Mouse (Mus musculus): ENCODE measurements around the gene Cct2. TPM values are rescaled to one million over a fixed set of nuclear protein-coding genes. Genes with fewer than 3 reads are reported as not detected.

Cct2 gene
- total RNA-seq, 2 experiments from 2014 or later = 174 to 178 TPM

- DNase-seq (ENCODE audit: low spot score in 2 of 2) = no peak
These were observed 58.9 kb downstream of the Cct2 start for GRCm38 (mm10) chr10:117004695-117005094.

Other genes starting within 250 kb of the Cct2 start
- gene Myrfl, start 166.9 kb downstream of the Cct2 start, total RNA-seq (2021) = under 1 TPM in 1 of 2 experiments, not detected in 1; 0.15 TPM
- gene Rab3ip, start 113.0 kb downstream of the Cct2 start, total RNA-seq (2021) = 10 to 100 TPM; 64.3 to 70.9 TPM
- gene Gm10271, start 91.2 kb downstream of the Cct2 start, total RNA-seq (2021) = not detected
- 1 to 10 TPM; 1.6 to 2.0 TPM for gene Best3, start 77.5 kb downstream of the Cct2 start, total RNA-seq (2021)
- gene Lrrc10, start 18.5 kb downstream of the Cct2 start, total RNA-seq (2021) = not detected
- gene Frs2, start 84.7 kb upstream of the Cct2 start, total RNA-seq (2021) = 10 to 100 TPM; 38.3 to 43.6 TPM
- 10 to 100 TPM; 41.7 to 44.2 TPM for gene Yeats4, start 160.7 kb upstream of the Cct2 start, total RNA-seq (2021)
- not detected for gene 9530003J23Rik, start 174.9 kb upstream of the Cct2 start, total RNA-seq (2021)
- gene Lyz2, start 218.5 kb upstream of the Cct2 start, total RNA-seq (2021) = 10 to 100 TPM; 14.0 to 18.7 TPM
- 1 to 10 TPM; 1.6 to 2.6 TPM for gene Lyz1, start 229.1 kb upstream of the Cct2 start, total RNA-seq (2021)